Mouse (Mus musculus) forebrain, embryonic 10.5 days (tissue): ENCODE data around the gene Ncor1. TPM values are rescaled to one million over a fixed set of nuclear protein-coding genes. Genes with fewer than 3 reads are reported as not detected.

Experiments used
- DNase-seq: peaks from one replicate; pipeline ENCODE4 v3.0.0-alpha.2; 2017; ENCODE audit warnings: low spot score; ENCODE audit errors: extremely low spot score
- H3K27ac ChIP-seq: fragments of 300-500 bp; sonication (generic); 2 replicates; pipeline ENCODE4 v1.5.1; 2016; ENCODE audit warnings: mild to moderate bottlenecking
- H3K27me3 ChIP-seq: fragments of 300-500 bp; sonication (generic); 2 replicates; pipeline ENCODE4 v1.6.1; 2016; ENCODE audit warnings: mild to moderate bottlenecking; ENCODE audit not compliant: poor library complexity, severe bottlenecking
- H3K36me3 ChIP-seq: fragments of 300-500 bp; sonication (generic); replicated peaks from 2 replicates; pipeline ENCODE4 v1.6.1; 2016; ENCODE audit warnings: mild to moderate bottlenecking, moderate library complexity
- H3K4me1 ChIP-seq: fragments of 300-500 bp; sonication (generic); 2 replicates; pipeline ENCODE4 v1.6.1; 2016
- H3K4me3 ChIP-seq: fragments of 300-500 bp; sonication (generic); 2 replicates; pipeline ENCODE4 v1.5.1; 2016; ENCODE audit warnings: mild to moderate bottlenecking, moderate library complexity
- H3K9me3 ChIP-seq: fragments of 300-500 bp; sonication (generic); 2 replicates; pipeline ENCODE4 v1.6.1; 2016; ENCODE audit warnings: mild to moderate bottlenecking, moderate library complexity
- WGBS: fragments of 180-500 bp; shearing (Covaris S2); methylation state at CpG from one replicate; pipeline ENCODE4 v1.1.7; 2016; 5-methylcytosine and 5-hydroxymethylcytosine counted together
- polyA plus RNA-seq: library from polyadenylated mRNA; unstranded; fragments of >200 nt; fragmentation: Nextera tagmentation; extraction: Ambion mirVana; gene quantifications from 2 replicates; pipeline ENCODE4 v1.2.1, GENCODE M21; 2016

Ncor1 gene
- polyA plus RNA-seq, 1 experiment from 2014 or later: 130 TPM

DNA sequence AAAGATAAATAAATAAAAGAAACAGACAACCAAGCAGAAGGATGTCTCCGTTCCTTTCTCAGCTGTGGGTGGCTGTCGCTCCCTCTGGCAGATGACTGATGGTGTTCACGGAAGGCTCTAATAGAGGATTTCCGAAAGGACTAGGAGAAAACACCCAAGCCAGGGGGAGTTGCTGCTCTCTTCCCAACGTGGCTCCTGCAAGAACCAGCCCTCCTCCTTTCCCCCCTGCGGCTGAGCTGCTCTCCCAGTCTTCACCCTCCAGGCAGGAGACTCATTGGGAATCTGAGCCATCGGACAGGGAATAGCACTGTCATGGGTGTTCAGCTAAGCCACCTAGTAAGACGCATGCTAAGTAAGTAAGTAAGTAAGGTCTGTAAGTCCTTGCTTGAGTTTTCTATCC, 181.3 kb downstream of the Ncor1 start:
- H3K36me3 ChIP-seq: no peaks in the 10 kb centered on the region
- no peak for DNase-seq
- H3K27me3 ChIP-seq: no peaks in the 10 kb centered on the region
- peaks cover 14% of the 10 kb centered on the region for H3K4me1 ChIP-seq
- H3K9me3 ChIP-seq: no peaks in the 10 kb centered on the region
- 68% methylated on average over 8 of the region's 8 CpGs for WGBS
- H3K4me3 ChIP-seq: no peak overlapping the region
- H3K27ac ChIP-seq: no peak overlapping the region

DNA sequence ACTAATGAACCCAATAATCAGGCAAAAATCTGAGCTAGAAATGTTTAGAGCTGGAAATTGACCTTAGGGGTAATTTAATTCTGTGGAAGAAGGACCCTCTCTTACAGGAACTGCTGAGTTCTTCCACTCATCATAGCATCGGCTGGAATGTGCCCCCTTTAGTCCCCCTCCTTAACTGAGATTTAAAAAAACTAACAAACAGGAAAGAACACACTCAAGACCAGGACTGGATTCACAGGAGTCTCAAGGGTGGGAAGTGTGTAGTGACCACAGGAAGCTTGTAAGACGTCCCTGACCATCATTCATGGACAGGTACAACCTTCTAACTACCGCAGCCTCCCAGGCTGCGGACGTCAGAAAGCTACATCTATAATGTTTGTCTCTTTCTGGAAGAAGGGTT, 187.5 kb downstream of the Ncor1 start:
- H3K27ac ChIP-seq: no peak overlapping the region
- no peak for DNase-seq
- H3K4me3 ChIP-seq: no peak overlapping the region
- WGBS: 62% methylated on average over 5 of the region's 5 CpGs
- no peaks in the 10 kb centered on the region for H3K36me3 ChIP-seq
- 0 out of 2 replicates have a peak, but pooled peaks cover 5% of the 10 kb centered on the region for H3K27me3 ChIP-seq
- peaks cover 28% of the 10 kb centered on the region for H3K4me1 ChIP-seq
- no peaks in the 10 kb centered on the region for H3K9me3 ChIP-seq

DNA sequence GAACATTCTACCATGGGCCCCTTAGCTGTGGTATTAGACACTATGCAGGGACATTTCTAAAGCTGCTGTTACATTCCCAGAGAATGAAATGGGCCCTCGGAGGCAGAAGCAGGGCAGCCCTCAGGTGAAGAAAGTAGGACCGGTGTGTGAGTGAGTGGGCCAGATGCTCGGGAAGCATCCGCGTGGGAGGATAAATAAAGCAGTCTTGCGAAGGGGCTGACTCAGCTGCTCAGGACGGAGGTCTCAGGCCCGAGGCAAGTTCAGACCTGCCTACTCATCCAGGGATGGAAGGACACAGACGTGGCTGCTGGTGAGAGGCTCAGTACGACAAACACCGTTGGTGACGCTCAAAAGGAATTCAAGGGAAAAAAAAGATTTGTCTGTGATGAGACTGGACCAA, 189.2 kb downstream of the Ncor1 start:
- WGBS: 81% methylated on average over 12 of the region's 12 CpGs
- Histone ChIP-seq H3K27ac (no peak overlapping the region), H3K27me3 (0 out of 2 replicates have a peak, but pooled peaks cover 5% of the 10 kb centered on the region), H3K9me3 (no peaks in the 10 kb centered on the region), H3K4me3 (no peak overlapping the region), H3K36me3 (no peaks in the 10 kb centered on the region), H3K4me1 (peaks cover 33% of the 10 kb centered on the region)
- no peak for DNase-seq

DNA sequence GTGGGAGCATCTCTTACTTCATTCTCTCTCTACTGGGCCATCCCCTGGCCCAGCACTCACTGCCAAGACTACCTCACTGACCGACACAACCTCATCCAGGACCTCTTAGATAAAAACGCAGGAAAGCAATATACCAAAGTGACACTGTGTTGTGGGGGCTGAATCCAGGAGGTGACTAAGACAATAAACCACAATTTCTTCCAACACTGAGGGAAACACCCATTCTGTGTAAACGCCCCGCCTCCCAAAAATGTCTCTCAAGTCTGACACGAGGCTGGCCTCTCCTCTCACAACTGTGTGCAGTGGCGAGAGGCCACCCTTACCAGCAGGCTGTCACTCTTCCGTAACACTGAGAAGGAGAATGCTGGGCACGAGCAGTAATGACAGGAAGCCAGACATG, 190.0 kb downstream of the Ncor1 start:
- Histone ChIP-seq H3K36me3 (no peaks in the 10 kb centered on the region), H3K4me3 (no peak overlapping the region), H3K27ac (no peak overlapping the region), H3K4me1 (peaks cover 33% of the 10 kb centered on the region), H3K9me3 (no peaks in the 10 kb centered on the region), H3K27me3 (0 out of 2 replicates have a peak, but pooled peaks cover 5% of the 10 kb centered on the region)
- no peak for DNase-seq
- 89% methylated on average over 8 of the region's 8 CpGs for WGBS

DNA sequence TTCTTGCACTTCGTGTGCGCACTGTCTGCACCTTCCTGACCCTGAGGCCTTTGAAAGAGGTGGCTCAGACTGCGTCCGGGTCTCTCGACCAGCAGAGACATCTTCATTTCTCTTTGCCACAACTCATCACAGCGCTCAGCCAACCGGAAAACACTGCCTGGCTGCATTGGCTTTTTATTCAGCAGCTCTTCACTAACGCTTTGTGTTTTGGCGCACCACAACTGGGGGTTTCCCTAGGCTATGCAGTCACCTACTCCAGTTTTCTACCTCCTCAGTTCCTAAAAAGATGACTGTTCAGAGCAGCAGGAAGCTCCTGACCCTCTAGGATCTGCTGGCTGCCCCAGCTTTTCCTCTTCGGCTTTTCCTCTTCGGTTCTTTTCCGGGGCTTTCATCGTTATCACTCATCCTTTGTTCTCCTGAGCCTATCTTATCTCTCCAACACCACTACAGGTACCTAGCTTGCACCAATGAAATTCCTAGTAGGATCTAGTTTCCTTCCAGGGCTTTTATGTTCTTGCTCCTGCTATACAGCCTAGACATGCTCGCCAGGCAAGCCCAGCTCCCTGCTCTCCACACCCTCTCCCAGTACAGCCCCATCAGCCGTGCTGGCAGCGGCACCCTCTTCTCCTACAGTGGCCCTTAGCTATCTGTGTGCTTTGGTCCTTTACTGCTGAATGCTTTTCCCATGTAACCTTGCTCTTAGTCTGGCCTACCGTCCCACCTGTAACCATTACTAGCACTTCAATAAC, 191.7 kb downstream of the Ncor1 start:
- Histone ChIP-seq H3K27ac (peak overlapping the region; percentile 49), H3K9me3 (no peaks in the 10 kb centered on the region), H3K4me1 (peaks cover 40% of the 10 kb centered on the region), H3K36me3 (no peaks in the 10 kb centered on the region), H3K27me3 (0 out of 2 replicates have a peak, but pooled peaks cover 5% of the 10 kb centered on the region), H3K4me3 (no peak overlapping the region)
- no peak for DNase-seq
- 58% methylated on average over 17 of the region's 17 CpGs for WGBS

Other genes with a start within 250 kb of the Ncor1 start
- gene Adora2b, start 209.6 kb downstream of the Ncor1 start, polyA plus RNA-seq: 4.6 and 5.0 TPM in 2 replicates
- 13.6 and 15.1 TPM in 2 replicates for gene Zswim7, start 177.2 kb downstream of the Ncor1 start, polyA plus RNA-seq
- 16.2 and 17.2 TPM in 2 replicates for gene Ttc19, start 177.1 kb downstream of the Ncor1 start, polyA plus RNA-seq
- gene Pigl, start 81 bp downstream of the Ncor1 start, polyA plus RNA-seq: 19.5 and 19.7 TPM in 2 replicates
- gene Cenpv, start 80.7 kb upstream of the Ncor1 start, polyA plus RNA-seq: 35.6 and 38.6 TPM in 2 replicates
- 3,270 and 3,283 TPM in 2 replicates for gene Ubb, start 92.6 kb upstream of the Ncor1 start, polyA plus RNA-seq
- 2.1 and 2.5 TPM in 2 replicates for gene Trpv2, start 115.9 kb upstream of the Ncor1 start, polyA plus RNA-seq
- 9.1 and 10.0 TPM in 2 replicates for gene Lrrc75a, start 190.0 kb upstream of the Ncor1 start, polyA plus RNA-seq
- gene Mmgt2, start 190.1 kb upstream of the Ncor1 start, polyA plus RNA-seq: 38.6 and 39.0 TPM in 2 replicates